24 mouse cellular contexts compared by ENCODE assay signal in genomic region chr17:6161916-6162315, GRCm38 (mm10). TPM values are rescaled to one million over a fixed set of nuclear protein-coding genes. Genes with fewer than 3 reads are reported as not detected.
A peak's percentile ranks its signal among the peaks of the same experiment; 100 is the strongest.
DNase-seq lines count a peak whose midpoint lies in the region; ATAC-seq and TF ChIP-seq lines count a peak whose summit lies in the region.
"Had no signal": no experiment of that assay in that cellular context is flagged by ENCODE, and none has a peak within 500 bp of the region (broad histone marks: within the 10 kb centered on the region; RNA-seq: fewer than 3 reads in every experiment).

No protein-coding gene starts in this region.

- no peak overlapping the region for H3K4me2 ChIP-seq in lung, postnatal 0 days (replicated peaks; ENCODE audit: low read depth, low read length)
- H3K4me2 ChIP-seq: forebrain, embryonic 13.5 days; heart, embryonic 13.5 days; hindbrain, embryonic 13.5 days had no signal

- peak overlapping the region; percentile 60 for H3K27ac ChIP-seq in gastrocnemius, adult 2 months
- peak overlapping the region; percentile 48 for H3K27ac ChIP-seq in heart, adult 2 months
- H3K27ac ChIP-seq in lung, postnatal 0 days (ENCODE audit: low read length), result no peak overlapping the region
- H3K27ac ChIP-seq: forebrain, embryonic 10.5 days; forebrain, embryonic 13.5 days; heart, embryonic 10.5 days; hindbrain, embryonic 10.5 days; hindbrain, embryonic 13.5 days; hindbrain, postnatal 0 days had no signal

- peaks cover 11% of the 10 kb centered on the region for H3K4me1 ChIP-seq in heart, adult 2 months (ENCODE audit: control insufficient read depth, insufficient read depth, low read length)
- no peaks in the 10 kb centered on the region; the same call in 1 of the 2 replicates for H3K4me1 ChIP-seq in lung, postnatal 0 days (ENCODE audit: insufficient read depth, low read depth, low read length)
- H3K4me1 ChIP-seq: forebrain, embryonic 10.5 days; forebrain, embryonic 13.5 days; hindbrain, embryonic 10.5 days had no signal

- peaks cover 6% of the 10 kb centered on the region for H3K79me2 ChIP-seq in heart, adult 2 months (replicated peaks; ENCODE audit: control insufficient read depth, insufficient read depth, low read length)

- DNase-seq in gastrocnemius, adult 2 months, result no peak
- DNase-seq in gastrocnemius, postnatal 25 days, result no peak
- DNase-seq in heart, adult 2 months, result no peak
- DNase-seq in heart, adult 9 months (ENCODE audit: low spot score in 2 of 2), result no peak
- DNase-seq in lung, postnatal 0 days (ENCODE audit: low spot score), result peak; percentile 56
- DNase-seq in lung, postnatal 10 days, result no peak
- DNase-seq in adipocyte (ENCODE audit: low spot score), result peak; percentile 21
- no peak for DNase-seq in thymus, postnatal 4 days
- DNase-seq: adrenal gland, postnatal 10 days; cerebellum, adult 18-20 months; cerebellum, adult 9-10 months; cerebellum, postnatal 14 days; gastrocnemius, postnatal 14 days; heart, postnatal 36 days had no signal

- WGBS in heart, adult 2 months, result 57% methylated on average over 9 of the region's 9 CpGs
- WGBS in lung, postnatal 0 days, result 60% methylated on average over 9 of the region's 9 CpGs

- intact Hi-C loops in gastrocnemius, adult 2 months (cut with DNase I), result loop anchor here (5.0 kb wide), 1 partner anchor 55 kb away; the partner anchor contains the start of gene Tulp4
- intact Hi-C loops in heart, adult 2 months (cut with DNase I), result loop anchor here (5.0 kb wide), 1 partner anchor 55 kb away; no protein-coding TSS in a partner anchor

- ATAC-seq in lung, postnatal 0 days, result peak; percentile 17; the same call in 1 of the 2 replicates
- ATAC-seq: activated CD4-positive, CD25-positive, alpha-beta regulatory T cell, adult 4 months; forebrain, embryonic 13.5 days; forebrain, embryonic 16.5 days; hindbrain, postnatal 0 days; inflammation-experienced regulatory T-cells, adult 6 months had no signal

- TF ChIP-seq POLR2A in heart, adult 2 months (IDR thresholded peaks at IDR 0.05; ENCODE audit: insufficient read depth, low read depth, low read length), result no peak

- H3K4me3 ChIP-seq in gastrocnemius, adult 2 months, result no peak overlapping the region
- no peak overlapping the region for H3K4me3 ChIP-seq in heart, adult 2 months
- no peak overlapping the region for H3K4me3 ChIP-seq in lung, postnatal 0 days (ENCODE audit: low read depth, low read length)
- H3K4me3 ChIP-seq: forebrain, embryonic 10.5 days; forebrain, embryonic 13.5 days; heart, embryonic 10.5 days; heart, embryonic 13.5 days; hindbrain, embryonic 10.5 days; hindbrain, embryonic 13.5 days had no signal

- H3K9ac ChIP-seq in heart, adult 2 months (ENCODE audit: low read depth, low read length), result no peak overlapping the region
- no peak overlapping the region for H3K9ac ChIP-seq in lung, postnatal 0 days (replicated peaks; ENCODE audit: low read depth)
- H3K9ac ChIP-seq: forebrain, embryonic 13.5 days; heart, embryonic 13.5 days; hindbrain, embryonic 13.5 days had no signal

- H3K9me3 ChIP-seq in lung, postnatal 0 days (ENCODE audit: low read length), result no peaks in the 10 kb centered on the region
- H3K9me3 ChIP-seq: forebrain, embryonic 10.5 days; forebrain, embryonic 13.5 days; heart, embryonic 10.5 days; heart, embryonic 13.5 days; hindbrain, embryonic 10.5 days; hindbrain, embryonic 13.5 days had no signal

- H3K36me3 ChIP-seq in heart, adult 2 months (ENCODE audit: control insufficient read depth, insufficient read depth, low read length), result peaks cover 17% of the 10 kb centered on the region; the same call in 1 of the 2 replicates
- H3K36me3 ChIP-seq in lung, postnatal 0 days (ENCODE audit: insufficient read depth, low read length), result no peaks in the 10 kb centered on the region
- H3K36me3 ChIP-seq: heart, embryonic 10.5 days; heart, embryonic 13.5 days; hindbrain, embryonic 13.5 days had no signal

- no peak for TF ChIP-seq CTCF in gastrocnemius, adult 2 months (IDR thresholded peaks at IDR 0.05)
- TF ChIP-seq CTCF in heart, adult 2 months (IDR thresholded peaks at IDR 0.05), result no peak
- no peak for TF ChIP-seq CTCF in lung, postnatal 0 days (IDR thresholded peaks at IDR 0.05)

- no peaks in the 10 kb centered on the region for H3K27me3 ChIP-seq in heart, adult 2 months (ENCODE audit: control insufficient read depth, insufficient read depth, low read length)
- no peaks in the 10 kb centered on the region for H3K27me3 ChIP-seq in lung, postnatal 0 days (replicated peaks; ENCODE audit: insufficient read depth, low read length)
- H3K27me3 ChIP-seq: forebrain, embryonic 13.5 days; heart, embryonic 13.5 days; hindbrain, embryonic 13.5 days had no signal

- TF ChIP-seq EP300 in heart, adult 2 months (IDR thresholded peaks at IDR 0.05; ENCODE audit: insufficient read depth, low read depth, low read length), result no peak
- peak; percentile 80; the same call in 1 of the 2 replicates for TF ChIP-seq EP300 in lung, postnatal 0 days (IDR thresholded peaks at IDR 0.05)

RNA-seq across cellular contexts. Expression of gene Tulp4, which starts 55.7 kb away (rescaled TPM):
- 100 to 1,000 TPM; 111 to 124 TPM for total RNA-seq in gastrocnemius, adult 2 months (2021)
- total RNA-seq in gastrocnemius, postnatal 25 days (2021), result 100 to 1,000 TPM in 1 of 2 experiments, 10 to 100 TPM in 1; 95.2 to 117 TPM
- total RNA-seq in heart, adult 2 months (2021), result 100 to 1,000 TPM in 1 of 2 experiments, 10 to 100 TPM in 1; 97.2 to 112 TPM
- 31.2 and 37.8 TPM in 2 replicates for polyA plus RNA-seq in heart, adult 2 months (2012; rRNA removed)
- 34.4 and 35.4 TPM in 2 replicates for polyA plus RNA-seq in lung, postnatal 0 days (2015; fragmentation: Nextera tagmentation; extraction: Ambion mirVana)

Comparison
In these comparisons a context has a peak if more than half of its experiments do, and no peak if none do; other contexts are left out.
1. DNase-seq: peak in lung, postnatal 0 days (single experiment) and adipocyte (single experiment); none in gastrocnemius, adult 2 months (single experiment), gastrocnemius, postnatal 25 days (single experiment), heart, adult 2 months (0 of 2), heart, adult 9 months (0 of 2), lung, postnatal 10 days (single experiment) and thymus, postnatal 4 days (single experiment).